Mouse (Mus musculus) A20 (cell line): ENCODE data around the gene Creb3l2.

Source experiments
- DNase-seq: peaks from one replicate; pipeline ENCODE4 v3.0.0-alpha.2; 2011; ENCODE audit warnings: low read depth, low spot score

Creb3l2 gene

GRCm38 (mm10) chr6:37441251-37442011, 515 bp downstream of the Creb3l2 start:
- no peak for DNase-seq

GRCm38 (mm10) chr6:37440491-37441250, 1.3 kb downstream of the Creb3l2 start:
- no peak for DNase-seq

- DNase-seq, result no peak
These were observed 2.1 kb downstream of the Creb3l2 start for GRCm38 (mm10) chr6:37439676-37440490.

GRCm38 (mm10) chr6:37438510-37438909, 3.4 kb downstream of the Creb3l2 start:
- no peak for DNase-seq

- DNase-seq, result no peak
These were observed 4.9 kb downstream of the Creb3l2 start for GRCm38 (mm10) chr6:37437086-37437485.

- DNase-seq, result no peak
These were observed 6.6 kb downstream of the Creb3l2 start for GRCm38 (mm10) chr6:37435391-37435790.

- no peak for DNase-seq
These were observed 12.0 kb downstream of the Creb3l2 start for GRCm38 (mm10) chr6:37429849-37430470.

- DNase-seq, result no peak
These were observed 13.0 kb downstream of the Creb3l2 start for GRCm38 (mm10) chr6:37428947-37429346.

- DNase-seq, result peak; percentile 27
These were observed 13.9 kb downstream of the Creb3l2 start for GRCm38 (mm10) chr6:37428044-37428443.

GRCm38 (mm10) chr6:37426615-37427014, 15.3 kb downstream of the Creb3l2 start:
- DNase-seq, result peak; percentile 39

GRCm38 (mm10) chr6:37425833-37426232, 16.1 kb downstream of the Creb3l2 start:
- DNase-seq, result no peak

- no peak for DNase-seq
These were observed 16.9 kb downstream of the Creb3l2 start for GRCm38 (mm10) chr6:37425075-37425474.

- no peak for DNase-seq
These were observed 17.6 kb downstream of the Creb3l2 start for GRCm38 (mm10) chr6:37424374-37424773.

GRCm38 (mm10) chr6:37423386-37423785, 18.6 kb downstream of the Creb3l2 start:
- DNase-seq, result no peak

- DNase-seq, result no peak
These were observed 20.8 kb downstream of the Creb3l2 start for GRCm38 (mm10) chr6:37421124-37421523.

GRCm38 (mm10) chr6:37419445-37419941, 22.5 kb downstream of the Creb3l2 start:
- no peak for DNase-seq

- DNase-seq, result no peak
These were observed 23.0 kb downstream of the Creb3l2 start for GRCm38 (mm10) chr6:37418931-37419330.

- DNase-seq, result no peak
These were observed 25.2 kb downstream of the Creb3l2 start for GRCm38 (mm10) chr6:37416743-37417142.

GRCm38 (mm10) chr6:37415505-37415904, 26.4 kb downstream of the Creb3l2 start:
- DNase-seq, result no peak

- no peak for DNase-seq
These were observed 26.9 kb downstream of the Creb3l2 start for GRCm38 (mm10) chr6:37415034-37415433.

GRCm38 (mm10) chr6:37414576-37414975, 27.4 kb downstream of the Creb3l2 start:
- DNase-seq, result no peak
